Comparison of ENCODE assay signal across 10 mouse cellular contexts in genomic region chr11:53771001-53771744, GRCm38 (mm10). TPM values are rescaled to one million over a fixed set of nuclear protein-coding genes. Genes with fewer than 3 reads are reported as not detected.
A peak's percentile ranks its signal among the peaks of the same experiment; 100 is the strongest.
DNase-seq lines count a peak whose midpoint lies in the region; ATAC-seq and TF ChIP-seq lines count a peak whose summit lies in the region.
"Had no signal": no experiment of that assay in that cellular context is flagged by ENCODE, and none has a peak within 500 bp of the region (broad histone marks: within the 10 kb centered on the region; RNA-seq: fewer than 3 reads in every experiment).

No protein-coding gene starts in this region.

- no peak for ATAC-seq in limb, embryonic 15.5 days (ENCODE audit: insufficient number of reproducible peaks, low FRiP score, low TSS enrichment, low read depth)
- ATAC-seq in stomach, postnatal 0 days (ENCODE audit: low FRiP score, low TSS enrichment) = no peak

- peak overlapping the region; percentile 85 for H3K4me2 ChIP-seq in limb, embryonic 15.5 days
- peak overlapping the region; percentile 74 for H3K4me2 ChIP-seq in stomach, postnatal 0 days (replicated peaks; ENCODE audit: low read depth)

- H3K4me1 ChIP-seq in thymus, adult 2 months (replicated peaks; ENCODE audit: control insufficient read depth, insufficient read depth, low read length) = peaks cover 34% of the 10 kb centered on the region
- peaks cover 26% of the 10 kb centered on the region for H3K4me1 ChIP-seq in limb, embryonic 15.5 days
- H3K4me1 ChIP-seq in stomach, postnatal 0 days (replicated peaks; ENCODE audit: control insufficient read depth, insufficient read depth) = 0 out of 2 replicates have a peak, but pooled peaks cover 3% of the 10 kb centered on the region

- H3K9ac ChIP-seq in limb, embryonic 15.5 days = no peak overlapping the region
- peak overlapping the region; percentile 68; the same call in 1 of the 2 replicates for H3K9ac ChIP-seq in stomach, postnatal 0 days (ENCODE audit: low read length)

- no peak overlapping the region for H3K27ac ChIP-seq in thymus, adult 2 months (ENCODE audit: control insufficient read depth, insufficient read depth, low read length)
- no peak overlapping the region for H3K27ac ChIP-seq in limb, embryonic 15.5 days
- no peak overlapping the region for H3K27ac ChIP-seq in stomach, postnatal 0 days (replicated peaks)

- H3K36me3 ChIP-seq in thymus, adult 2 months (ENCODE audit: control insufficient read depth, insufficient read depth, low read length) = peaks cover 36% of the 10 kb centered on the region
- H3K36me3 ChIP-seq in limb, embryonic 15.5 days = peaks cover 26% of the 10 kb centered on the region
- peaks cover 11% of the 10 kb centered on the region; the same call in 1 of the 2 replicates for H3K36me3 ChIP-seq in stomach, postnatal 0 days (ENCODE audit: control insufficient read depth, insufficient read depth, low read length)

- TF ChIP-seq CTCF in thymus, adult 2 months (IDR thresholded peaks at IDR 0.05; ENCODE audit: borderline replicate concordance, control insufficient read depth, extremely low read depth, insufficient read depth, low read length, poor library complexity) = no peak
- TF ChIP-seq CTCF in stomach, postnatal 0 days (IDR thresholded peaks at IDR 0.05; ENCODE audit: low read depth) = no peak

- H3K9me3 ChIP-seq in limb, embryonic 15.5 days = no peaks in the 10 kb centered on the region
- no peaks in the 10 kb centered on the region for H3K9me3 ChIP-seq in stomach, postnatal 0 days (ENCODE audit: control insufficient read depth, low read length)

- intact Hi-C loops in heart, postnatal 36 days (cut with DNase I) = loop anchor here (2.0 kb wide), 2 partner anchors 24 to 48 kb away; no protein-coding TSS in a partner anchor

- TF ChIP-seq POLR2A in thymus, adult 2 months (IDR thresholded peaks at IDR 0.05; ENCODE audit: control insufficient read depth, extremely low read depth, insufficient read depth, low read length, poor library complexity) = no peak

- no peaks in the 10 kb centered on the region for H3K27me3 ChIP-seq in thymus, adult 2 months (ENCODE audit: control insufficient read depth, insufficient read depth, low read length)
- no peaks in the 10 kb centered on the region for H3K27me3 ChIP-seq in limb, embryonic 15.5 days
- no peaks in the 10 kb centered on the region for H3K27me3 ChIP-seq in stomach, postnatal 0 days (ENCODE audit: control insufficient read depth, insufficient read depth, low read length)

- DNase-seq in heart, adult 11 months = peak; percentile 94
- no peak for DNase-seq in heart, postnatal 36 days
- DNase-seq in thymus, adult 2 months = no peak
- DNase-seq in thymus, postnatal 25 days = no peak
- no peak for DNase-seq in stomach, postnatal 0 days (ENCODE audit: low spot score)
- DNase-seq in cerebellum, adult 18-20 months = no peak
- DNase-seq in retina, embryonic 14.5 days (ENCODE audit: low spot score) = no peak

- no peak for TF ChIP-seq EP300 in stomach, postnatal 0 days (optimal IDR thresholded peaks at IDR 0.05)

- WGBS in thymus, adult 2 months = 6% methylated on average over 11 of the region's 11 CpGs
- 78% methylated on average over 11 of the region's 11 CpGs for WGBS in limb, embryonic 15.5 days
- WGBS in stomach, postnatal 0 days = 65% methylated on average over 11 of the region's 11 CpGs

- H3K4me3 ChIP-seq in thymus, adult 2 months (ENCODE audit: control insufficient read depth, insufficient read depth, low read length) = peak overlapping the region; percentile 40
- peak overlapping the region; percentile 79 for H3K4me3 ChIP-seq in limb, embryonic 15.5 days
- H3K4me3 ChIP-seq in stomach, postnatal 0 days (ENCODE audit: low read depth, low read length) = peak overlapping the region; percentile 74

RNA-seq across cellular contexts. Expression of gene Irf1, which starts 1.4 kb away (rescaled TPM):
- 10 to 100 TPM; 18.6 to 23.6 TPM for total RNA-seq in heart, postnatal 36 days (2021)
- polyA plus RNA-seq in thymus, adult 2 months (2012; rRNA removed) = 162 and 169 TPM in 2 replicates
- 14.6 and 16.4 TPM in 2 replicates for polyA plus RNA-seq in limb, embryonic 15.5 days (2015; fragmentation: Nextera tagmentation; extraction: Ambion mirVana)
- polyA plus RNA-seq in stomach, postnatal 0 days (2015; fragmentation: Nextera tagmentation; extraction: Ambion mirVana) = 18.7 and 25.7 TPM in 2 replicates

RNA-seq across cellular contexts. Expression of gene Gm17334, which starts 1.8 kb away (rescaled TPM):
- total RNA-seq in heart, postnatal 36 days (2021) = under 1 TPM in 1 of 2 experiments, not detected in 1; 0.60 TPM
- polyA plus RNA-seq in thymus, adult 2 months (2012; rRNA removed) = 0.86 and 0.98 TPM in 2 replicates
- polyA plus RNA-seq in limb, embryonic 15.5 days (2015; fragmentation: Nextera tagmentation; extraction: Ambion mirVana) = 0.22 TPM in 1 of 2 replicates, not detected in the other
- 0.17 TPM in 1 of 2 replicates, not detected in the other for polyA plus RNA-seq in stomach, postnatal 0 days (2015; fragmentation: Nextera tagmentation; extraction: Ambion mirVana)
- polyA plus RNA-seq: testis, adult 2 months had no signal

RNA-seq across cellular contexts. Expression of gene Il5, which starts 50.6 kb away (rescaled TPM):
- not detected for total RNA-seq in heart, postnatal 36 days (2021)
- 0.56 and 0.84 TPM in 2 replicates for polyA plus RNA-seq in thymus, adult 2 months (2012; rRNA removed)
- not detected in 2 replicates for polyA plus RNA-seq in limb, embryonic 15.5 days (2015; fragmentation: Nextera tagmentation; extraction: Ambion mirVana)
- polyA plus RNA-seq in stomach, postnatal 0 days (2015; fragmentation: Nextera tagmentation; extraction: Ambion mirVana) = not detected in 2 replicates
- total RNA-seq: left cerebral cortex, adult 8-10 months had no signal
